Mouse (Mus musculus) ES-E14 (cell line): ENCODE results near the gene Ncbp2. TPM values are rescaled to one million over a fixed set of nuclear protein-coding genes. Genes with fewer than 3 reads are reported as not detected.

Source experiments
- DNase-seq: peaks from one replicate; pipeline ENCODE4 v3.0.0-alpha.2; 2013; ENCODE audit warnings: low read depth, low spot score
- H3K27ac ChIP-seq: 2 replicates; pipeline ENCODE4 v1.5.1; 2012; ENCODE audit warnings: low read depth, mild to moderate bottlenecking, low read length, moderate library complexity, mixed read lengths; ENCODE audit not compliant: poor library complexity, insufficient read depth, severe bottlenecking
- H3K36me3 ChIP-seq: 2 replicates; pipeline ENCODE4 v1.6.1; 2012; ENCODE audit warnings: mild to moderate bottlenecking, low read length, moderate library complexity, mixed read lengths; ENCODE audit not compliant: control insufficient read depth, poor library complexity, insufficient read depth, severe bottlenecking
- H3K4me1 ChIP-seq, 2 experiments: fragments of 150-350 bp in 1 of 2; sonication (generic) in 1 of 2; 2 replicates each; pipeline ENCODE4 v1.6.1; 2012; ENCODE audit warnings: low read length in 2 of 2, mild to moderate bottlenecking in 1 of 2, mixed read lengths in 1 of 2; ENCODE audit not compliant: control insufficient read depth in 2 of 2, insufficient read depth in 2 of 2, poor library complexity in 1 of 2
- H3K4me3 ChIP-seq, 2 experiments: fragments of 150-350 bp in 1 of 2; sonication (generic) in 1 of 2; 2 replicates each; pipeline ENCODE4 v1.5.1; 2012; ENCODE audit warnings: low read length in 2 of 2, low read depth in 1 of 2, mild to moderate bottlenecking in 1 of 2, mixed read lengths in 1 of 2; ENCODE audit not compliant: insufficient read depth in 1 of 2, poor library complexity in 1 of 2, severe bottlenecking in 1 of 2
- H3K9ac ChIP-seq: 2 replicates; pipeline ENCODE4 v1.6.1; 2012; ENCODE audit warnings: low read depth, mild to moderate bottlenecking, low read length, mixed read lengths; ENCODE audit not compliant: poor library complexity, insufficient read depth, severe bottlenecking
- H3K9me3 ChIP-seq: fragments of 150-350 bp; sonication (generic); 2 replicates; pipeline ENCODE4 v1.6.1; 2012; ENCODE audit warnings: low read depth, mild to moderate bottlenecking, low read length; ENCODE audit not compliant: control insufficient read depth, insufficient read depth
- CHD2 ChIP-seq: IDR thresholded peaks from 2 replicates; pipeline ENCODE4 v1.6.1; 2014; ENCODE audit warnings: mild to moderate bottlenecking, low read depth, low read length, inconsistent platforms
- HCFC1 ChIP-seq: IDR thresholded peaks from 2 replicates; pipeline ENCODE4 v1.6.1; 2012; ENCODE audit warnings: low read length, inconsistent platforms, borderline replicate concordance; ENCODE audit not compliant: insufficient read depth
- MAFK ChIP-seq: IDR thresholded peaks from 2 replicates; pipeline ENCODE4 v1.6.1; 2014; ENCODE audit warnings: mild to moderate bottlenecking, low read depth, low read length, inconsistent platforms; ENCODE audit not compliant: insufficient read depth
- ZC3H11A ChIP-seq: IDR thresholded peaks from 2 replicates; pipeline ENCODE4 v1.6.1; 2012; ENCODE audit warnings: low read depth, mild to moderate bottlenecking, inconsistent platforms, low read length, borderline replicate concordance
- ZNF384 ChIP-seq: IDR thresholded peaks from 2 replicates; pipeline ENCODE4 v1.6.1; 2012; ENCODE audit warnings: low read depth, low read length, inconsistent platforms
- in situ Hi-C, 2 experiments: fragments of 600-800 bp; cut with MboI; formaldehyde crosslinking; loops; one replicate each; pipeline ENCODE4 v1.15.1; 2025; ENCODE audit warnings: low sequenced_read_pairs in 2 of 2, inconsistent platforms in 1 of 2; ENCODE audit not compliant: unreplicated experiment in 2 of 2
- total RNA-seq: library from RNA; depleted of rRNA; stranded (reverse); fragments of 300-350 nt; gene quantifications from 2 replicates; pipeline ENCODE4 v1.2.3, GENCODE M21; 2012

Gene Ncbp2
- total RNA-seq, 1 experiment = 84.4 TPM

- in situ Hi-C loops = no loop called here
Measured at GRCm38 (mm10) chr16:31993946-31994345, 45.6 kb downstream of the Ncbp2 start.

DNA sequence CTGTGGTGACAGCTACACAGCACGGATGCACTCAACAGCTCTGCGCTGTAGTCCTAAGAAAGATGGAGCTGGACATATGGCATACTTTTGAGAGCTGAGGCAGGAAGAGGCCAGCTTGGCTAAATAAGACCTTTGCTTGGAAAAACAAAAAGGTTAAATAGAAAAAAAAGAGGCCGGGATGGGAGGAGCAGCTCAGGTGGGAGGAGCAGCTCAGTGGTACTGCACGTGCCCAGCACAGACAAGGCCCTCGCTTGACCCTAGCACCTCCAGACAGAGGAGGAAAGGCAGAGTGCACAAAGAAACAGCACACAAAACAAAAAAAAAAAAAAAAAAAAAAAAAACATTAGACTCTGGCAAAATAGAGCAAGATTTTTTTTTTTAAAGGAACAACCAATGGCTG, 48.1 kb downstream of the Ncbp2 start:
- no peak overlapping the region for H3K9ac ChIP-seq
- TF ChIP-seq HCFC1 = no peak
- TF ChIP-seq ZNF384 = no peak
- no peak for TF ChIP-seq MAFK
- TF ChIP-seq CHD2 = no peak
- no peak for TF ChIP-seq ZC3H11A
- H3K9me3 ChIP-seq = no peaks in the 10 kb centered on the region
- DNase-seq = no peak
- no peak overlapping the region for H3K27ac ChIP-seq
- H3K36me3 ChIP-seq = no peaks in the 10 kb centered on the region
- H3K4me3 ChIP-seq = no peak overlapping the region
- in situ Hi-C loops = no loop called here
- H3K4me1 ChIP-seq = 0 out of 4 replicates have a peak, but pooled peaks cover 0 to under 1% of the 10 kb centered on the region in 2 experiments

More at GRCm38 (mm10) chr16:31993946-31994345, 45.6 kb downstream of the Ncbp2 start:
- no peak overlapping the region for H3K4me3 ChIP-seq
- no peak overlapping the region for H3K27ac ChIP-seq
- TF ChIP-seq HCFC1 (no peak), ZNF384 (no peak), CHD2 (no peak)
- no peak overlapping the region for H3K9ac ChIP-seq
- H3K36me3 ChIP-seq = peaks cover 8% of the 10 kb centered on the region; the same call in 1 of the 2 replicates
- no peak for DNase-seq
- H3K9me3 ChIP-seq = no peaks in the 10 kb centered on the region
- H3K4me1 ChIP-seq = no peaks in the 10 kb centered on the region

- H3K9ac ChIP-seq = peak within 1 kb of the TSS; percentile 90
- in situ Hi-C loops = no loop called here
- no peaks in the 10 kb centered on the region for H3K36me3 ChIP-seq
- 0 out of 4 replicates have a peak, but pooled peaks cover 0 to 5% of the 10 kb centered on the region in 2 experiments for H3K4me1 ChIP-seq
- H3K27ac ChIP-seq = no peak within 1 kb of the TSS
- DNase-seq = peak; percentile 82
- H3K9me3 ChIP-seq = no peaks in the 10 kb centered on the region
- H3K4me3 ChIP-seq = peak within 1 kb of the TSS; percentile 83 to 88
- TF ChIP-seq ZC3H11A (no peak), MAFK (no peak), CHD2 (0 out of 2 replicates have a peak, but pooled peaks have one; percentile 10), ZNF384 (no peak), HCFC1 (peak; percentile 74)
Measured at GRCm38 (mm10) chr16:32002509-32003477, 54.5 kb downstream of the Ncbp2 start, which contains the start of gene Senp5. Gene Senp5 (minus strand): TSS chr16:32003287.

DNA sequence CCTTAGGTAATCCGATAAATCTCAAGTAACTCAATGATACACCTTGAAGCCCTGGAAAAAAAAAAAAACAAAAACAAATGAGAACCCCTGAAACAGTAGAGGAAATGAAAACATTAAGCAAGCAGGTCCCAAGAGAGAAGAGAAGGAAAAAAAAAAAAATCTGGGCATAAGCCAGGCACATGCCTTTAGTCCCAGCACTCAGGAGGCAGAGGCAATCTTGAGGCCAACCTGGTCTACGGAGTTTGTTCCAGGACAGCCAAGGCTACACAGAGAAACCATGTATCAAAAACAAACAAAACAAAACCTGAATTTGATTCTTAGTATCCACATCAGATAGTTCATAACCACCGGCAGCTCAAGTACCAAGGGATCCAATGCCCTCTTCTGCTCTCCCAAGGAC, 56.4 kb downstream of the Ncbp2 start:
- no peak overlapping the region for H3K27ac ChIP-seq
- TF ChIP-seq MAFK = no peak
- TF ChIP-seq ZNF384 = no peak
- TF ChIP-seq ZC3H11A = no peak
- TF ChIP-seq HCFC1 = no peak
- no peak for TF ChIP-seq CHD2
- H3K4me3 ChIP-seq = no peak overlapping the region
- H3K9ac ChIP-seq = no peak overlapping the region
- 0 out of 4 replicates have a peak, but pooled peaks cover 0 to 5% of the 10 kb centered on the region in 2 experiments for H3K4me1 ChIP-seq
- in situ Hi-C loops = no loop called here
- no peaks in the 10 kb centered on the region for H3K36me3 ChIP-seq
- H3K9me3 ChIP-seq = no peaks in the 10 kb centered on the region
- DNase-seq = no peak
